Mouse (Mus musculus): Measurements from ENCODE around the gene Stk10.

Gene Stk10

DNA sequence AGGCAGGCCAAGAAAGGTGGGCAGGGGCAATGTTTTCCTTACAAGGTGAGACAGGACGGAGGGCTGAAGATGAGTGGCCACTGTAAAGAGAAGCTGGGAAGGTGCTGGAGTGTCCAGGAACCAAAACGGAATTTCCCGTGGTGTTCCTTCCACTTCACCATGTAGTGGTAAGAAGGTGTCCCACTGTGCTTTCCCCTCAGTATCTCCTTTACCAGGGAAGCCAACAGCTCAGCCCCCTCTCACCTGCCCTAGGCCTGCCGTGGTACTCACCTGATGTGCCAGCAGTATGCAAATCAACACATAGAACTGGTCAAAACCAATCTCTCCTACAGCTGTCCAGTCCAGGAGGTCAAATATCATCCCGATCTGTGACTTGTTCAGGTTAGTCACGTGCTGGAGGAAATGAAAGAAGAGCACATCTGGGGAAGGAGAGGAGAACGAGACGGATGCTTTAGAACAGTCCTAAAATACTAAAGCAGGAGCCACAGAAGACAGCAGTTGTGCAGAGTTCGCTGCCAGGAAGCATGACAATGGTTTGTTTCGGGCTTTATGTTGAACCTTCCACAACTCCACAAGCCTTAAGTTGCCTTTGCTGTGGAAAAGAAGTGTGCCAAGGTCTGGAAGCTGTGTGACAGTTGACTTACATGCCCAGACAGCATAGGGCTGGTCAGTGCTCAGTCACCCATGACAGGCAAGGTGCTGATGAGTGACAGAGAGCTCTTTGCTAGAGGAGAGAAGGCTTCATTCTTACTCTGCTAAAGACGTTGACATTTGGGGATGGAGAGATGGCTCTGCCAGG, 8.8 kb upstream of the Stk10 start:
- DNase-seq (ENCODE audit: low spot score), result no peak

DNA sequence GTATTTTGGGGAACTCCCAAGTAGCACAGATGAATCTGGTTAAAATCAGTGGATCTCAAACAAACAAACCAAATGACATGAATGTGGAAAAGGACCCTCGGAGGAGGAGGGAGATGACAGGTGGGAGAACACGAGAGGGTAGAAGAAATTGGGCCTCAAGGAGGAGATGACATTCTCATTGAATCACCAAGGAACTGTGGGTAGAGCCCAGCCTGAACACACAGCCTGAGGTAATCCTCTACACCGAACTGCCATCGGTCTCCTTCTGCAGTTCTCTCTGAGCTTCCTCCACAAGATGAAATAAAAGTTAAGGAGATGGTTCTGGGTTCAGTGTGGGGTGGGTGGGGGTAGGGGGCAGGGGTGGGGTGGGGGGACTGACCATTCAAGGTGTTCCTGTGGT, 6.1 kb upstream of the Stk10 start:
- DNase-seq (ENCODE audit: low spot score), result no peak

DNA sequence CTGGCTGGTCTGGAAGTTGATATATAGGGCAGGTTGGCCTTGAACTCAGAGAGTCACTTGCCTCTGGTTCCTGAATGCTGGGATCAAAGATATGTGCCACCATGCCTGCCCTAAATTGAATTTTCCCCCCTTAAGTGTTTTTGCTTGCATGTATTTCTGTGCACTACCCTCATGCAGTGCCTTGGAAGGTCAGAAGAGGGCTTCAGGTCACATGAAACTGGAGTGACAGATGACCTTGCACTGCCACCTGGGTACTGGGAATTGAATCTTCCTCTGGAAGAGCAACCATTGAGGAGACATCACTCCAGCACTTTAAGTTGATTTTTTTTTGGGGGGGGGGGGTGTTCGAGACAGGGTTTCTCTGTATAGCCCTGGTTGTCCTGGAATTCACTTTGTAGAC, 3.0 kb upstream of the Stk10 start:
- DNase-seq (ENCODE audit: low spot score), result no peak

GRCm38 (mm10) chr11:32531871-32532764, 987 bp upstream of the Stk10 start, which contains the start of gene Efcab9:
Gene Efcab9, minus strand, starts transcription at chr11:32532081.
- DNase-seq (ENCODE audit: low spot score), result no peak

GRCm38 (mm10) chr11:32533482-32534261, 567 bp downstream of the Stk10 start:
- no peak for DNase-seq (ENCODE audit: low spot score)

- DNase-seq (ENCODE audit: low spot score), result no peak
Measured at GRCm38 (mm10) chr11:32534453-32535075, 1.5 kb downstream of the Stk10 start.

DNA sequence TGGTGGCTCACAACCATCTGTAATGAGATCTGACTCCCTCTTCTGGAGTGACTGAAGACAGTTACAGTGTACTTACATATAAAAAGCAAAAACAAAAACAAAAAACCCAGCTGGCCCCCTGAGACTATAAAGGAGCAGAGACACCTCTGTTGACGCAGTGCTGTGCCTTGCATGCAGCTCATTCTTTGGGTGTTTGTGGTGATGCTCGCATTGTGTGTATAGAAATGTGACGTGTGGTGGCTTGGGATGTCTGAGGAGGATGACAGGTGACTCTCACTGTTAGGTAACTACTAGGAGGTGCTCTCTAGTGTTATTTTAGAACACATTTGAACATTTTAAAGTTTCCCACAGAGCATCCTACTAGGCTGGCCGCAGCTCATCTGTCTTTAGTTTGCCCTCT, 2.5 kb downstream of the Stk10 start:
- DNase-seq (ENCODE audit: low spot score), result no peak

- DNase-seq (ENCODE audit: low spot score), result no peak
Measured at GRCm38 (mm10) chr11:32536954-32537353, 3.8 kb downstream of the Stk10 start.

- DNase-seq (ENCODE audit: low spot score), result no peak
Measured at GRCm38 (mm10) chr11:32538435-32538834, 5.3 kb downstream of the Stk10 start.

DNA sequence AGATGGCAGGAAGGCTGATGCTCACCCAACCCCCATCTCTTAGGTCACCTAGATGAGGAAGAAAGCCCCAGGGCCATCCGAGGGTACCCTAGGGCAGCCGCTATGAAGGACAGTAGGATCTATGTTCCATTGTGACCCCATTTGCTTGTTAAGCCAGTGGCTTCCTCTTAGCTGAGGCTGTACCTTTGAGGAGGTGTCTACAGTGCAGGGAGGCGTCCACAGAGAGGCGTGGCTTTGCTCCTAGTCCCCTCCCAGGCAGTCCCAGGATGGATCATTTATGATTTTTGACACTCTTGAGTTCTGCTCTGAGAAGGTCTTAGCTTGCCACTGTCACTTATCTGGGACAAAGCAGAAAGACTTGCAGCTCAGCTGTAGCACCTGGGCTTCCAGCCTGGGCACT, 5.7 kb downstream of the Stk10 start:
- no peak for DNase-seq (ENCODE audit: low spot score)

DNA sequence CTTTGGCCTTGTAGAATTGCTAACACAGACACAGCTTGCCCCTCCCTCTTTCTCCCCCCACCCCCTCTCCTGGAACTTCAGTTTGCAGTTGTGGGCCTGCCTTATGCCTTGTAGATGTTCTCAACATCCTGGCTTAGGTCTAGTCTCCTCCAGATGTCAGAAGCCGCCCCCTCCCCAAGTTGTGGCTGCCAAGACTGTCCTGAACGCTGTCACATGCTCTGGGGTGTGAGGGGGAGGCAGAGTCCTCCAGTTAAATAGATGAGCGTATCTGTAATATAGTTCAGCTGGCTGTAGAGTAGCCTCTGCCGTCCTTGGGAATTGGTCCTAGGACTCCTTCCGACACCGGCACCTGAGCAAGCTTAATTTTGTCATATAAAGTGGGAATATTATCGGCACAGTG, 6.6 kb downstream of the Stk10 start:
- DNase-seq (ENCODE audit: low spot score), result no peak

DNA sequence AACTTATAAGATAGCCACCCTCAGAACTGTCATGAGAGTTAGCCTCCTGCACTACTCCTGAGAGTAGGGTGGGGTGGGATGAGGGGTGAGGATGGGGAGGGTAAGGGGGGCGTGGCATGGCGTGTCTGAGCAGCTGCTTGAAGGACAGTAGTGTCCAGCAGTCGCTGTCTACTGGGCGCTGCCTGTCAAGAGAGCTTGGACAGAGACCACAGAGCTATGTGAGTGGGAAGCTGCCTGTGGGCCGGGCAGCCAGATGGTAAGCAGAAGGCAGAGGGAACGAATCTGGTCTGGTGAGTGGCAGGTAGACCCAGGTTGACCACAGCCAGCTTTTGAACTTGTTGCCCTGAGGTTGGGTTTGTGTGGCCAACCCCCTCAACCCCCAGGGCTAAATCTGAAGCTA, 7.4 kb downstream of the Stk10 start:
- DNase-seq (ENCODE audit: low spot score), result no peak

GRCm38 (mm10) chr11:32542181-32542580, 9.1 kb downstream of the Stk10 start:
- no peak for DNase-seq (ENCODE audit: low spot score)

DNA sequence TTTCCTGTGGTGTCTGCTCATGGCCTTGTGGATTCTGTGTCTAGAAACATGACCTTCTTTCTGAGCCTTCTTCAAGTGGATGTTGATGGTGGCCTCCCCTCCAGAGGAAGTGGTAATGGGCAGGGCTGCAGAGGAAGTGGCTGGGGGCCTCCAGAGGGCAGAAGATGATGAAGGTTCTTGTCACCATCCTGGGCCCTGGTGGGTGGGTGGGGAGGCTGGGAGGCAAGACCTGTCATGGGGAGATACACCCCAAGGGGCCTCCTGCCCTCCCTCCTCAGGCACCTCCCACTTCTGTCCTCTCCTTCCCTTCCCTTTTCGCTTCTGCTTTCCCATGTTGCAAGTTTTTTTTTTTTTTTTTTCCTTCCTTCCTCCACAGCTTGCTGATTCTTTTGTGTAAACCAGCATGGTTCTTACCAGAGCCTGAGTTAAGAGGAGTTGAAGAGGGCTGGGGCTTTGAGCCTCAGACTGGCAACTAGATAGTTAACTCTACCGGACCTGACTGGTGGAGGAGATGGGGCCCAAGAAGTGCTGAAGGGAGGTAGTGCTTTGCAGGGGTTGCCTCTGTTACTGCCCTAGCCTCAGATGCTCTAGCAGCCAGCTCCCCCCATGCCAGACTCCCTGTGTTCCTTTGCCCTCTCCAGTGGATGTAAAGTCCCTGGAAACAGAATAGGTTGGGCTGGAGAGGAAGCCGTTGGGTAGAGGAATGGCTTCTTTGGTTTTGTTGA, 9.7 kb downstream of the Stk10 start:
- no peak for DNase-seq (ENCODE audit: low spot score)

DNA sequence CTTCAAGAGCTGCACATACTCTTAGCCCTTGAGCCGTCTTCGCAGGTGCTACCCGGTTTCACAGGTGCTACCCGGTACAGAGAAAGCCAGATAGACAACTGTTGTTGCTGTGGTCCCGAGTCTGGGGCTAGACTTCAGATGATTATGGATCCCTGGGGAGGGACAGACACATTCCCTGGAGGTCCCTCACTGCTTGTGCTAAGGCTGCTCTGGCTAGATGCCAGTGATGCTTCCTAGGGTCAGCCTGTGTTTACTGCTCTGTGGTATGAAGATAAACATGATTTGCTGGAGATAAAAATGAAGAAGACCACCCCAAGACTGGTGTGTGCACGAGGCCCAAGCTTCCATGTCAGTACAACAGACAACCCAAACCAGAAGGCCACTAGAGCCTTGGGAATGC, 10.9 kb downstream of the Stk10 start:
- DNase-seq (ENCODE audit: low spot score), result no peak

DNA sequence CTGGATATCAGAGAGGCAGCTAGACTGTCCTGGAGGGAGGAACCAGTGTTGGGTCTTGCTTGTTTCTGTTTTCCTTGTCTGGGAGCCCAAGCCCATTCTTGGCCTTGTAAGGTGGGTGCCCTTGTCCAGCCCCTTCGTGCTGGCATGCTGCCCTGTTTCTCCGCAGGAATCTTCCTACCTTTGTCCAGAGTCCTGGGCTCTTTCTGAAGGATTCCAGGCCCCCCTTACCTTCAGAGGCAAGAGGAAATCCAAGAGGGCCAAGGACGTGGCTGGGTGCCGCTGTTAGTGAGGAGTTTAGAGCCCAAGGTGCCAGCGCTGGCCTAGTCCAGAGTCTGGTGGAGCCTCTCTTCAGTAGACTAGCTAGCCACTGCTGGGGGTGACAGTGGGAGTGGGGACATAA, 11.4 kb downstream of the Stk10 start:
- DNase-seq (ENCODE audit: low spot score), result no peak

- DNase-seq (ENCODE audit: low spot score), result no peak
Measured at GRCm38 (mm10) chr11:32545605-32546004, 12.5 kb downstream of the Stk10 start.

- no peak for DNase-seq (ENCODE audit: low spot score)
Measured at GRCm38 (mm10) chr11:32546483-32546882, 13.4 kb downstream of the Stk10 start.

GRCm38 (mm10) chr11:32547391-32547947, 14.4 kb downstream of the Stk10 start:
- no peak for DNase-seq (ENCODE audit: low spot score)

DNA sequence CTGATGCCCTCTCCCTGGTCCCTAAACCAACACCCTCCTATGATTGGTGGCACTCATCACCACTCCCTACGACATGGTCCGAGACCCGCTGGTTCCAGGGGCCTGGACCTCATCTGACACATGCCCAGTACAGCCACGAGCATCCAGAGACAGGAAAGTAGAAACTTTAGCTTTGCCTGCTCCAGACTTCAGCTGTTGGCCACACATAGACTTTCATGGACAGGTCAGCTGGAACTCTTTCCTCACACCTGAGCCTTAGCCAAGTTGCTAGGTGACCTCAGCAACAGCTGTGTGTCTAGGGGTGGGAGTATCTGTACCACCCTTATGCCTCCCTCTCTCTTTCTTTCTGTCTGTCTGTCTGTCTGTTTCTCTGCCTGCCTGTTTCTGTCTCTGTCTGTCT, 15.1 kb downstream of the Stk10 start:
- DNase-seq (ENCODE audit: low spot score), result no peak

GRCm38 (mm10) chr11:32549236-32549635, 16.1 kb downstream of the Stk10 start:
- no peak for DNase-seq (ENCODE audit: low spot score)

Measured in urinary bladder, postnatal 25 days (tissue).